Mouse (Mus musculus): Measurements from ENCODE around the gene Rsph4a.
"Not testable (repeated sequence)": the region's sequence is repeated elsewhere in the genome, so short reads cannot be mapped to it uniquely, and the experiment has no call there.

The Rsph4a gene

GRCm38 (mm10) chr10:33904530-33905481 lies at the start of gene Rsph4a:
Gene Rsph4a, plus strand, starts transcription at chr10:33905111.
- peak; percentile 58 to 61 for DNase-seq (ENCODE audit: low spot score in 2 of 2)

DNA sequence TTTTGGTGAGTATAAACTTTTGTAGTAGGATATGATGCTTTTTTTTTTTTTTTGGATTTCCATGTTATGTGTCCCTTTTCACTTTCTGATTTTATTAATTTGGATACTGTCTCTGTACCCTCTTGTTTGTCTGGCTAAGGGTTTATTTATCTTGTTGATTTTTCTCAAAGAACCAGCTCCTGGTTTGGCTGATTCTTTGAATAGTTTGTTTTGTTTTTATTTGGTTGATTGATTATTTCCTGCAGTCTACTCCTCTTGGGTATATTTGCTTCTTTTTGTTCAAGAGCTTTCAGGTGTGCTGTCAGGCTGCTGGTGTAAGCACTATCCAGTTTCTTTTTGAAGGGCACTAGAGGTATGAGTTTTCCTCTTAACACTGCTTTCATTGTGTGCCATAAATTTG lies 47.5 kb upstream of the Rsph4a start, which contains the start of gene Sult3a1:
Gene Sult3a1, plus strand, starts transcription at position 301 of the 400 bp plus-strand sequence.
- DNase-seq (ENCODE audit: low spot score in 2 of 2) = no peak

DNA sequence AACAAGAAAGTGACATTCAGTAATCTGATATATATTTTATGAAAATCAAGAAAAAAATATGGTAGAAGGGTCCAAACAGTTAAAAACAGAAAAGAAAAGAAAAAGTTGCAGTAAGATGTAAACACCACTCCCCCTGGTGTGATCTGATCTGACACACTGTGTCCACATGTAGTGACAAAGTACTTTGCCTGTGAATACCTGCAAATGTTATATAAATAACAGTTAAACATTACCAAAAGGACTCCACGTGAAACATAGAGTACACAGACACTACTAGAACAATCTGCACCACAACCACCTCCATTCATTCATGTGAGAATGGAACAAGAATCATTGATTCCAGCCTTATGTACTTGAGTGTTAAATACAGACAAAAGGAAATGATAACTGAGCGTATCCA lies 38.9 kb upstream of the Rsph4a start:
- DNase-seq (ENCODE audit: low spot score in 2 of 2) = no peak

DNA sequence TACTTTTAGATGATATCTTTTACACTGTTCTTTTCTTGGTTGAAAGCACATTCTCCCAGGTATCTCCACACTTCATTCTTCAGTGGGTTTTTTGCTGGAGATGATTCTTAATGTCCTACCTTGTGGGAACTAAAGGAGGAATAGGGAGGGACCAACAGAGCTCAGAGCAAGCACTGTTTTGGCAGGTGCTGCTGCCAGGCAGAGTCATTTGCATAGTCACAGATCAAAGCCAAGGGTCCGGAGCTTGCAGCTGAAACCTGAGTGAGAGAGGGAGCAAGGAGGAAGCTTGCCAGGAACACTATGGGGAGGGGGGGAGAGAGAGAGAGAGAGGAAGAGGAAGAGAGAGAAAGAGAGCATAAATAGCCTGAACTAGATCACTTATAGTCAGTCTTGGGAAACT lies 34.5 kb upstream of the Rsph4a start:
- DNase-seq (ENCODE audit: low spot score in 2 of 2) = no peak

DNA sequence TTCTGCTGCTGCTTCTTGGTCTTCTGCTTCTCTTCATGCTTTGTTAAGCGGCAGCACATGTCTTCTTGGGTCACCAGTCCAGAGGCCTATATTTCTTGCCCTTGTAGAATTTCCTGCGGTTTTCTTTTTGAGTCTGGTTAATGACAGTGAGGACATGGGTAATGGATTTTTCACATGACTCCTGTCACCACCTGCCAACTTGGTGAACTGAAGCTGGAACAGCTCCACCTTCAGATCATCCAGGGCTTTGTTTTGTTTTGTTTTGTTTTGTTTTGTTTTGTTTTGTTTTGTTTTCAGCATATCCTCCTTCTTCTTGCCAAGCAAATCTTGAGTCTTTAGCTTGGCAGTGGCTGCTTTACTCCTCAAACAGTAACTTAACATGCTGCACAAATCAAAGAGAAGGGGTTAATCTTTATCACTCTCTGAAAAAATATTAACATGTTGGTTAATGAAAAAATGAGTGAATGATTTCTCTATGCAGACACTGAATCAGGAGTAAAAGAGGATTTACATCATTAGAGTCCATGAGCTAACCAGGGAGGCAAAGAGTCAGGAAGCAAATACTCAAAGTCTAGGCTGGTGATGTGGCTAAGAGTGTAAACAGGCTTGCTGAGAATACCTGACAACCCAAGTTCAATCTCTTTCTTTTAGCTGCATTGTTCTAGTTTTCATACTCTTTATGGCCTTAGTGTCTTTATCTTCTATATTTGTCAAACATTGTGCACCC lies 32.1 kb upstream of the Rsph4a start:
- DNase-seq (ENCODE audit: low spot score in 2 of 2) = no peak

DNA sequence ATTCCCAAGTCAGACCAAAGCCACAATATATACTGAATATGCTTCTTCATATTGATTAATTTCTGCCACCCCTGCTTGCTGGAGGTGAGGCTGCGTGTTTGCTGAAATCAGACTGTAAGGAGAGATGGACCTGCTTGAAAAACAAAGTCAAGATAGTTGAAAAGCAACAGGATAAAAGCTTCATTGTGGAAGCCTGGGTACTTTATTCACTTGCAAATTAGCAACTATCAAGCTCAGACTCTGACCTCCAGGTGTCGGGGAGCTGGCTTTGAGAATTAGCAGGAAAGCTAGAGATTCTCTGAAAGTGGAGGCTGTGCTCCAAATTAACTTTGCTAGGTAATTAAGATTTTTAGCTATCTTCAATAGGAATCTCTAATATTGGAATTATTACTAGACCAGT lies 22.5 kb upstream of the Rsph4a start:
- not testable (repeated sequence) for DNase-seq (ENCODE audit: low spot score in 2 of 2)

DNA sequence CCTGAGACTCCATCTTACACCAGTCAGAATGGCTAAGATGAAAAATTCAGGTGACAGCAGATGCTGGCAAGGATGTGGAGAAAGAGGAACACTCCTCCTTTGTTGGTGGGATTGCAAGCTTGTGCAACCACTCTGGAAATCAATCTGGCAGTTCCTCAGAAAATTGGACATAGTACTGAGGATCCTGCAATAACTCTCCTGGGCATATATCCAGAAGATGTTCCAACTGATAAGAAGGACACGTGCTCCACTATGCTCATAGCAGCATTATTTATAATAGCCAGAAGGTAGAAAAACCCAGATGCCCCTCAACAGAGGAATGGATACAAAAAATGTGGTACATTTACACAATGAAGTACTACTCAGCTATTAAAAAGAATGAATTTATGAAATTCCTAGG lies 3.4 kb upstream of the Rsph4a start:
- DNase-seq (ENCODE audit: low spot score in 2 of 2) = not testable (repeated sequence)

DNA sequence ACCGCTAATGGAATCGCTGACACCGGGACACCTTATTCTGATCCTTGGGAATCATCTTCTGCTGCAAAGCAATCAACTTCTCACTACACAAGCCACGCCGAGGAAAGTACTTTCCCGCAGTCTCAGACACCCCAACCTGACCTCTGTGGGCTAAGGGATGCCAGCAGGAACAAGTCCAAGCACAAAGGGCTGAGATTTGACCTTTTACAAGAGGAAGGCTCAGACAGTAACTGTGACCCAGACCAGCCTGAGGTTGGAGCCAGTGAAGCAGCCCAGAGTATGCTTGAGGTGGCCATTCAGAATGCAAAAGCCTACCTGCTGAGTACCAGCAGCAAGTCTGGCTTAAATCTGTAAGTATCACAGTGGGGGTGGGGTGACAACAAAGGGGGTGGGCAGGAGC lies 578 bp downstream of the Rsph4a start:
- DNase-seq (ENCODE audit: low spot score in 2 of 2) = no peak

DNA sequence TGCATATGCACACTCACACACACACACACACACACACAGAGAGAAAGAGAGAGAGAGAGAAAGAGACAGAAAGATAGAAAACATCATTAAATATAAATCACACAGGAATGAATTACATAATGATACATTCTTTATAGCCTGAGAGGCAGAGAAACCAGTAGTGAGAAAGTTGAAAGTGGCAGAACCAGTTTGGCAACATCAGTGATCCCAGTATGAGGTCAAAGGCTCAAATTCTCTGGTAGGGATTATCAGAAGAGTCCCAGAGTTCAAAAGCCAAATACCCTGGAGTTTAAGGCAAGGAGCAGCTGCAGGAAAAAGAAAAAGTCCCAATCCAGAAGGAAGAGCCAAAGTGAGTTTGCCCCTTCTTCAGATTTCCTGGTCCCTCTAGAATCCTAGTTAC lies 35.8 kb downstream of the Rsph4a start:
- DNase-seq (ENCODE audit: low spot score in 2 of 2) = no peak

GRCm38 (mm10) chr10:33945390-33945789 lies 40.5 kb downstream of the Rsph4a start:
- no peak for DNase-seq (ENCODE audit: low spot score in 2 of 2)

DNA sequence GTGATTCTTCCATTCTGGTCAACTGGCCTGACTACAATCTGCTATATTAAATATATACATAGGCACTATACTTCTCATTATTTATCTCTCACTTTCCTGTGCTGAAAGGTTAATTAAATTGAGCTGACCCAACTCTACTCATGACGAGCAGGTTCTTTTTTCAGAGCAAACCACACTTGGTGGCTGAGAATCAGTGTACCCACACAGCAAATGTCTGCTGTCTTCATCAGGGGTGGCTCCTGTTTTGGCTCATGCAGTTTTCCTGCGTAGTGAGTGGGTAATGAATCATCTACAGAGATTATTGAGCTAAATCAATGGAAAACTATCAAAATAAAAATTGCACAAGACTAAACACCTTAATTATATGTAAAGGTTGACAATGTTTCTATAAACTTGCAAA lies 41.4 kb downstream of the Rsph4a start:
- no peak for DNase-seq (ENCODE audit: low spot score in 2 of 2)

- DNase-seq (ENCODE audit: low spot score in 2 of 2) = peak; percentile 59 to 76
Measured at GRCm38 (mm10) chr10:33950803-33951583, 46.1 kb downstream of the Rsph4a start, which contains the start of gene Zup1. Gene Zup1, minus strand, starts transcription at chr10:33951269.

DNA sequence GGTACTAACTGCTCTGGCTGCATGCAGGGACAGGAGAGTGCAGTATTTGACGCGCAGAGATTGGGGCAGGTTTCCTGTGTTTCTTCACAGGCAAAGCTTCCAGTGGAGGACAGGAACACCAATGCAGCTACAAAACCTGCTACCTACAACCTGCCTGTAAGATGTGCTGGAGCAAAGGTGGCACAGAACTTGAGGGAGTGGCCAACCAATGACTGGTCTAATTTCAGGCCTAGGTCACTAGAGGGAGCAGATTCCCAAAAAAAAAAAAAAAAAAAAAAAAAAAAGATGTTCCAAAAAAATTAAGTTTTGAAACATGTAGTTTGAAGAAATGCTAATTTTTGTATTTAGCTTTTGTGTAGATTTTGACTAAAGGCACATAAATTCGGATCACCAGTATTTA lies 47.6 kb downstream of the Rsph4a start:
- no peak for DNase-seq (ENCODE audit: low spot score in 2 of 2)

Measured in frontal cortex, postnatal 10 days (tissue).